Mouse (Mus musculus) G1E (cell line): ENCODE measurements at regions not wholly inside any gene's neighbourhood (a gene's known extent, or its start where the extent isn't known, plus 50 kb on each side); places are given as distances from the start of the nearest gene placed in this dataset.

ENCODE experiments used
- ATAC-seq: 2 replicates; pipeline ENCODE4 v1.8.0; 2016; ENCODE audit warnings: mild to moderate bottlenecking; ENCODE audit not compliant: insufficient number of reproducible peaks, poor library complexity, low FRiP score, severe bottlenecking; ENCODE audit errors: extremely low read depth
- DNase-seq: peaks from one replicate; pipeline ENCODE4 v3.0.0; 2012; ENCODE audit warnings: low spot score
- H3K27me3 ChIP-seq: 2 replicates; pipeline ENCODE4 v1.6.1; 2012; ENCODE audit warnings: mild to moderate bottlenecking, low read length, inconsistent platforms; ENCODE audit not compliant: insufficient read depth
- H3K36me3 ChIP-seq: replicated peaks from 2 replicates; pipeline ENCODE3; 2012; ENCODE audit warnings: mild to moderate bottlenecking, inconsistent platforms
- H3K4me1 ChIP-seq: 2 replicates; pipeline ENCODE4 v1.6.1; 2012; ENCODE audit warnings: low read depth, low read length, inconsistent platforms, mixed read lengths; ENCODE audit not compliant: insufficient read depth
- H3K4me3 ChIP-seq: 2 replicates; pipeline ENCODE4 v1.5.1; 2012; ENCODE audit warnings: low read depth, mild to moderate bottlenecking, inconsistent platforms, low read length, moderate library complexity, mixed read lengths
- H3K9me3 ChIP-seq: replicated peaks from 2 replicates; pipeline ENCODE4 v1.6.1; 2012; ENCODE audit warnings: inconsistent platforms
- CTCF ChIP-seq: IDR thresholded peaks from 2 replicates; pipeline ENCODE4 v1.5.1; 2012; ENCODE audit warnings: low read depth, low read length, inconsistent platforms, mixed read lengths
- GATA1 ChIP-seq: IDR thresholded peaks from 2 replicates; pipeline ENCODE4 v1.6.1; 2012; ENCODE audit warnings: borderline replicate concordance, low read length, inconsistent platforms, mixed read lengths
- GATA2 ChIP-seq: IDR thresholded peaks from 2 replicates; pipeline ENCODE4 v1.6.1; 2012; ENCODE audit warnings: low read depth, low read length, inconsistent platforms, borderline replicate concordance
- POLR2AphosphoS5 ChIP-seq: IDR thresholded peaks from 2 replicates; pipeline ENCODE4 v1.6.1; 2012; ENCODE audit warnings: low read depth, low read length, inconsistent platforms; ENCODE audit not compliant: insufficient replicate concordance
- TAL1 ChIP-seq: conservative IDR thresholded peaks from 2 replicates; pipeline ENCODE4 v1.6.1; 2012; ENCODE audit warnings: low read depth, low read length, inconsistent platforms, mixed read lengths

DNA sequence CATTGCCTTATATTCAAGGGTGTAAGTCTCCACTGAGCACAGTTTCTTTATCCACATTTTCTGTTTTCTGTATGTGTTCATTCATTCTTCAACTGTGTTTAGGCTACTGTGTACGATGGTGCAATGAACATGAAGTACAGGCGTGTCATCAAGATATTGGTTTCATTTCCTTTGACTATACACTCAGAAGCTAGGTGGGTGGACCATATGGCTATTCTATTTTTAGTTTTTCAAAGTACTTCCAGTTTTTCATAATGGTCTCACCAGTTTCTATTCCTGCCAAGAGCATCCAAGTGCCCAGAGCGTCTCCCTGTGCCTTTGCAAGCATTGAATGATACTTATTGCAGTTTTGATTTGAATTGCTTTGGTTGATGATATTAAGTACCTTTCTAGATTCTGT lies 132.8 kb upstream of the Nxpe4 start:
- ATAC-seq = no peak
- no peaks in the 10 kb centered on the region for H3K27me3 ChIP-seq
- no peak overlapping the region for H3K4me3 ChIP-seq
- TF ChIP-seq CTCF = no peak
- TF ChIP-seq POLR2AphosphoS5 = no peak
- no peak for TF ChIP-seq GATA2
- TF ChIP-seq GATA1 = no peak
- TF ChIP-seq TAL1 = no peak
- H3K9me3 ChIP-seq = no peaks in the 10 kb centered on the region
- H3K36me3 ChIP-seq = no peaks in the 10 kb centered on the region
- no peak for DNase-seq
- H3K4me1 ChIP-seq = no peaks in the 10 kb centered on the region

DNA sequence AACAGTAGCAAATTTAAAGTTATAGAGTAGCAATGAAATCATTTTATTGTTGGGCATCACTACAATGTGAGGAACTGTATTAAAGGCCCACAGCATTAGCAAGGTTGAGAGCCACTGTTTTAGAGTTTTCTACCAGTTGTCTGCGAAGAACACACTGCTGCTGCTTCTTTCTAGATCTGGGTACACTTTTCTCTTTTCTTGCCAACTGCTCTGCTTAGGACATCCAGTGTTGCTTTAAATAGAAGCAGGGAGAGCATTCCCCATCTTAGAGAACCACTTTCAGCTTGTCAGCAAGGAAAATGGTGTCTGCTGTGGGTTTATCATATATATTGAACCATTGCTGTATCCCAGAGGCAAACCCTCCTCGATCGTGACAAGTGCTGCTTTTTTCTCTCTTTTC lies 131.0 kb upstream of the Nxpe4 start:
- no peak for ATAC-seq
- no peaks in the 10 kb centered on the region for H3K4me1 ChIP-seq
- no peak for DNase-seq
- H3K36me3 ChIP-seq = no peaks in the 10 kb centered on the region
- H3K9me3 ChIP-seq = no peaks in the 10 kb centered on the region
- no peak overlapping the region for H3K4me3 ChIP-seq
- H3K27me3 ChIP-seq = no peaks in the 10 kb centered on the region
- no peak for TF ChIP-seq CTCF
- no peak for TF ChIP-seq GATA2
- TF ChIP-seq TAL1 = no peak
- no peak for TF ChIP-seq POLR2AphosphoS5
- no peak for TF ChIP-seq GATA1

DNA sequence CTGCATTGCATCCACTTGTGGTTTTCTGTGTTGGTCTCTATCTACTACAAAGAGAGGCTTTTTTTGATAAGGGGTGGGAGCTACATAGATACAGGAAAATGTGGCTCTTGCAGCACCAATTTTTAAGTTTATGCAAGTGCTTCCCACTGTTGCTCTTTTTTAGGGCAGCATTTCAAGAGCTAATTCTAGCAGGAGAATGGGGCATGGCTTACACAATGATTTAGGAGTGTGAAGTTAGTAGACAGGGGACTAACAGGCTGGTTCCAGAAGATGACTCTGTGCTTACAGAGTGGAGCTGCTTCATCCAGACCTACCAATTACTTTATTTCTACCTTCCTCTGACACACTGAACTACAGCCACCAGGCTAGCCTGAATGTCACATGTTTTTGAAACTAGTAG lies 125.9 kb upstream of the Nxpe4 start:
- no peaks in the 10 kb centered on the region for H3K4me1 ChIP-seq
- TF ChIP-seq CTCF (no peak), GATA2 (no peak), GATA1 (no peak), TAL1 (no peak), POLR2AphosphoS5 (no peak)
- H3K36me3 ChIP-seq = no peaks in the 10 kb centered on the region
- H3K27me3 ChIP-seq = no peaks in the 10 kb centered on the region
- H3K4me3 ChIP-seq = no peak overlapping the region
- ATAC-seq (no peak), DNase-seq (no peak)
- H3K9me3 ChIP-seq = no peaks in the 10 kb centered on the region

DNA sequence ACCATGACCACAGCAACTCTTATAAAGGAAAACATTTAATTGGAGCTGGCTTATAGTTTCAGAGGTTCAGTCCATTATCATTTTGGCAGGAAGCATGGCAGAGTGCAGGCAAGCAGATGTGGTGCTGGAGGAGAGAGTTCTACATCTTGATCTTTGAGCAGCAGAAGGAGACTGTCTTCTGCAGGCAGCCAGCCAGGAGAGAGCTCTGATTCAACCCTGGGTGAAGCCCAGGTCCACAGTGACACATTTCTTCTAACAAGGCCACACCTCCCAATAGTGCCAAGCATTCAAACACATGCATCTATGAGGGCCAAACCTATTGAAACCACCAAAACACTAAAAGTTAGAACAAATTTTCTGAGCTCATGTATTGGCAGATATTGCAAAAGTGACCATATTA lies 117.0 kb upstream of the Nxpe4 start:
- Histone ChIP-seq H3K4me1 (no peaks in the 10 kb centered on the region), H3K27me3 (no peaks in the 10 kb centered on the region; the same call in 1 of the 2 replicates), H3K4me3 (no peak overlapping the region), H3K36me3 (no peaks in the 10 kb centered on the region), H3K9me3 (0 out of 2 replicates have a peak, but pooled peaks cover 3% of the 10 kb centered on the region)
- DNase-seq (no peak), ATAC-seq (no peak)
- no peak for TF ChIP-seq GATA2

DNA sequence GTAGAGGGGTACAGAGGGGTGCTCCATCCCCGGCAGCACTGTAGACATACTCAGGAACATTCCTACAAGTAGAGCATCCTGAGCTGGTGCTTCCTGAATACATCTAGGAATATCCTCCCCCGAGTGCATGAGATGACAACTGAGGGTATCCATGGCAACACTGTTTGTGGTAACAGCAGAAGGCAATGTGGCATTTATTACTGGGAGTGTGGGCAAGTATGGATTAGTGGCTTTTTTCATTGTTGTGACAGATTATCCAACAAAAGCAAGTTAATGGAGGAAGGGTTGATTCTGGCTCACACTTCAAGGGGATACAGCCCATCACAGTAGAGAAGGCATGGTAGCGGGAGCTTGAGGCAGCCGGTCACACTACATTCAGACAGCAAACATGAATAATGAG lies 114.0 kb upstream of the Nxpe4 start:
- TF ChIP-seq GATA2 = no peak
- no peak for TF ChIP-seq POLR2AphosphoS5
- no peak for TF ChIP-seq GATA1
- no peak for TF ChIP-seq CTCF
- no peak for TF ChIP-seq TAL1
- Histone ChIP-seq H3K9me3 (0 out of 2 replicates have a peak, but pooled peaks cover 3% of the 10 kb centered on the region), H3K27me3 (no peaks in the 10 kb centered on the region; the same call in 1 of the 2 replicates), H3K4me1 (no peaks in the 10 kb centered on the region), H3K36me3 (no peaks in the 10 kb centered on the region), H3K4me3 (no peak overlapping the region)
- ATAC-seq (no peak), DNase-seq (no peak)

DNA sequence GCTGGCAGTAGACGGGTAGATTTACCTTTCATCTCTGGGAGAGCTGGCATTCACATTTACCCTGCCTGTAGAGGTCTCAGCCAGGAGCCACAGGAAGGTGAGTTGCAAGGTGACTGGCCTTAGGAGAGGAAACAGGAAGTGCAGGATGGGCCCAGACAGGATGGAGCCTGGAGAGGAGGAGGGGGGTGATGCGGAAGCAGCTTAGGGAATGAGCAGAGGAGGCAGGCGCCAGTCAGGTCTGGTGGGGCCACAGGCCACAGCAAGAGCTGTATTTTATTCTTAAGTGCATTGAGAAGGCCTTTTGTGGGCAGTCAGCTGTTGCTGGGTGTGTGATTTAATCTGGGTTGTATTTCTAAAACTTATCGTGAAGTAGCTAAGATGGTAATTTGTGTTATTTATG lies 108.2 kb upstream of the Nxpe4 start:
- Histone ChIP-seq H3K4me3 (no peak overlapping the region), H3K36me3 (no peaks in the 10 kb centered on the region), H3K9me3 (0 out of 2 replicates have a peak, but pooled peaks cover 3% of the 10 kb centered on the region), H3K4me1 (no peaks in the 10 kb centered on the region), H3K27me3 (no peaks in the 10 kb centered on the region; the same call in 1 of the 2 replicates)
- TF ChIP-seq GATA1 (no peak), CTCF (no peak), POLR2AphosphoS5 (no peak), TAL1 (no peak), GATA2 (no peak)
- ATAC-seq (no peak), DNase-seq (no peak)

DNA sequence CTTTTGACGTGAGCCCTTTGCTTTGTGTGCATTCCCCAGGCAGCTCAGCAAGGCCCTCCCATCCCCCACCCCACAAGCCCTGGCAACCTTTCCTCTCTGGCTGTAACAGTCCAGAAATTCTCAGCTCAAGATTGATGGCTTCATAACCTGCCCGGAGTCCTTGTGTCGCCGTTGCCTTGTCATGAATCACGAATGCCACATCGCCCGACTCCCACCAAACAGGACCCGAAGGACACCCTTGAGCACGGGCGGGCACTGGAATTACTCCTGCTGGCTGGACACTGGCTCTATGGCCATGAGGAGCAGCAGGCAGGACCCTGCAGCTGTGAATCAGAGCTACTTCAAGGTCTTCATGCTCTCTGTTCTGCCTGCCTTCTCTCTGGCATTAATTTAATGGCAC lies 106.6 kb upstream of the Nxpe4 start:
- TF ChIP-seq CTCF = no peak
- Histone ChIP-seq H3K36me3 (no peaks in the 10 kb centered on the region), H3K27me3 (no peaks in the 10 kb centered on the region), H3K9me3 (no peaks in the 10 kb centered on the region), H3K4me3 (no peak overlapping the region), H3K4me1 (no peaks in the 10 kb centered on the region)
- no peak for DNase-seq
- no peak for ATAC-seq
